Mouse (Mus musculus) lung, adult 10 weeks (tissue): ENCODE measurements around the gene Zkscan8. TPM values are rescaled to one million over a fixed set of nuclear protein-coding genes. Genes with fewer than 3 reads are reported as not detected.

Source experiments
- polyA plus RNA-seq: library from polyadenylated mRNA; stranded (reverse); fragments of 350-450 nt; fragmentation: Illumina TruSeq; extraction: RNeasy Lipid Tissue Mini Kit (QIAGEN cat#74804); gene quantifications from one replicate; pipeline ENCODE4 v1.2.3, GENCODE M21; 2014; ENCODE audit warnings: low read depth, low replicate concordance; ENCODE audit not compliant: insufficient read depth

Zkscan8 gene
- polyA plus RNA-seq: 1.7 TPM

DNA sequence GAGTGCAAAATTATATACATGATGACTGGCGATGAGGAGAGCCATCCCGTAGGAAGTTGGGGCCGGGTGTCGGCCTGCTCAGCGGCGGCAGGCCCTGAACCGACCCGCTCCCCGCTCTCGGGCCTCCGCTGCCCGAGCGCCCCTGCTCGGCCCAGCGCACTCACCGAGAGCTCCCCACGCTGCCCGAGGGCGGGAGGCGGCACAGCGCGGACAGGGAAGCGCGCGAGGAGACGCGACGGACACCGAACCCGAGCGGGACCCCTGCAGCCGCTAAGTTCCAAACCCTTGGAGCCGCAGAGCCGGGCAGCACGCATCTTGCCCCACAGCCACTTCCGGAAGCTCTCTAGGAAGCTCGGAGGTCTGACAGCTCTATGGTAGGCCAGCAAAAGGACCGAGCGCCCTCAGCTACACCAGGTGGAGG is at the start of gene Zkscan8:
Gene Zkscan8 (minus strand): TSS at position 340 of the 421 bp plus-strand sequence.

DNA sequence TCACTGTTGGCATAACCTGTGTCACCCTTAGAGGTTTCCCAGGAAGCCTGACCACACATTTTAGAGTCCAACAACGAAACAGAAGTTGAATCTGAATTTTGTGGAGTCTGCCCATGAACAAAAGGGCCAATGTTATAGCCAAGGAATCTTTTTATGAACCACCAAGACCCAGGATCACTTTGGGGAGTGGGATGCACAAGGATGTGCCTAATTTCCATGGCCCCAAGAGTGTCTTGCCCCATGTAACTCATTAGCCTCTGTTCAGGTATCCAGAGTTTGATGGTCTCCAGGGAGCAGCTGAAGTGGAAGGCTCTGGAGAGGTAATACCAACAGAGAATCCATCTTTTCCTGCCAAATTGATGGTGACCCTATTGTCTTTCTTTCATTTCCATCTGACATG is 28.9 kb upstream of the Zkscan8 start, which contains the start of gene Olfr1535:
Gene Olfr1535 (minus strand): TSS at position 101 of the 400 bp plus-strand sequence.

DNA sequence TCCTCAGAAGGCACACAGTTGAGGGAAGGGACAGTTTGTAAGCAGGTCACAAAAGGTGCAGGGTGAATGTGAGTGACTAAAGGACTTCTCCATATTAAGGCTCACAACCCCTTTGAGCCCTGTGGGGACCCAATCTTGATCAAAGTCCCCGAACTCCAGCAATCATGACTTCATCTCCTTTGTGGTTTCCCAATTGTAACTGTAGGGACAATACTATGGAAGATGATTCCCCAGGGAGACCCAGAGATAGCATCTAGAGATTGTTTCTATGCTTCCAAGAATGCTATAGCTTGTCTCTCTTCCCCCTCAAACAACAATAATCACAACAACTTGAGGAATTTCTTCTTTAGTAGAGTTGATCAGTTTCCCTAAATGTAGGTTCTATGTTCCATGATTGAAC is 11.8 kb upstream of the Zkscan8 start, which contains the start of gene Olfr1366:
Gene Olfr1366 (minus strand): TSS at position 101 of the 400 bp plus-strand sequence.

DNA sequence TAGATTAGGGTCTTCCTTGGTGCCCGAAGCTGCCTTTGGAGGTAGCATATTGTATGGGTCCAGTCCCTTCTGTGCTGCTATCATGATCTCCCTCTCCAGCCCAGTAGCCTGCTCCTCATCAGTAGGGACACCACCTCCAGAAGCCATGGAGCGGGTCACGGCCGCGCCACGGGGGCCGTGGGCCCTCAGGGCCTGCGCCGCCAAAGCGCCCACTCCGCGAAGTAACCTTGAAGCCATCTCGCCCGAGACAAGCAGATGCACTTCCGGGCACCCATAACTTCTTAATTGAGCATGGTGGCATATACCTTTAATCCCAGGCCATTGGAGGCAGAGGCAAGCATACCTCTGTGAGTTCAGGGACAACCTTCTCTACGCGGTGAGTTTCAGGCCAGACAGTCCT is 29.7 kb downstream of the Zkscan8 start, which contains the start of gene Gm11273:
Gene Gm11273 (minus strand): TSS at position 237 of the 400 bp plus-strand sequence.

DNA sequence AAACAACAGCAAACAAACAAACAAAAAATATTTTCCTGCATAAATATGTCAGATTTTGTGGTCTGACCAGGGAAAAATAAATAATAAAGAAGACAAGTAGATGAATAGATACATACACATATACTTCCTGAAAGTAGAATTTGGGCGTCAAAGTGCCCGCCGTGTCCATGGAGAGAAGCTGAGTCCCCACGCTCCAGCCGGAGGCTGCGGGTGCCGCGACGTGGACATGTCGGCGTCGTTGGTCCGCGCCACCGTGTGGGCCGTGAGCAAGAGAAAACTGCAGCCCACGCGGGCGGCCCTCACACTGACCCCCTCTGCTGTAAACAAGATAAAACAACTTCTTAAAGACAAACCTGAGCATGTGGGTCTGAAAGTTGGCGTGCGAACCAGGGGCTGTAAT is 35.8 kb downstream of the Zkscan8 start, which contains the start of gene AK157302:
Gene AK157302 (plus strand): TSS at position 144 of the 400 bp plus-strand sequence.

DNA sequence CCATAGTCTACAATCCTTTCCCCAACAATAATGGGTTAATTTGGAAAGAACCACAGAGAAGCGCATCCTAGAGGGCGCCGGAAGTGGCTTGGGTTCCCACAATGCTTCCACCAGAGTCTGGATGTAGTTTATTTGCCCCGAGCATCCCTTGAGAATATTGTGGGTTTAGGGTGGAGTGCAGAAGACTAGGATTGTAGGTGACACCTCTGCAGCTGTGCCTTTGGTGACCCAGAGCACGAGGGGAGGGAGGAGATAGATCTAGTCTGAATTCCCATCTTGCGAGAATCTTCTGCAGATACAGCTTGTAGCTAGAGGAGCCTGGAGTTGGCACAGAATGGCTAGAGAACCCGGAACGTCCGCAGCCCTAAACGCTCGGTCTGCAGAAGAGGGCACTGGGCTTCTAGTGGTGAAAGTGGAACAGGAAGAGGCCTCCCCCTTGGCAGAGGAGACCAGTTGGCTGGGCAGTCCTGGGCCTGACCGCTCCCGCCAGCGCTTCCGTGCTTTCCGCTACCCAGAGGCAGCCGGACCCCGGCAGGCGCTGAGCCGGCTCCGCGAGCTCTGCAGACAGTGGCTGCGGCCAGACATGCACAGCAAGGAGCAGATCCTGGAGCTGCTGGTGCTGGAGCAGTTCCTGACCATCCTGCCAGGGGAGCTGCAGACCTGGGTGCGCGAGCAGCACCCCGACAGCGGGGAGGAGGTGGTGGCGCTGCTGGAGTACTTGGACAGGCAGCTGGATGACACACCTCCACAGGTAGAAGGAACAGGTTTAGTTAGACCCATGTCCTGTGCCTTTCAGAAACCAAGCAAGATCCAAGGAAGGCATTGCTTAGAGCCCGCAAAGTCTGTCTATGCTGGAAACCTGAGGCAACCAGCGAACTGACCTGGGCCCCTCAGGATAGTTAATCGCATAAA is 51.9 kb downstream of the Zkscan8 start, which contains the start of the genes Zkscan4 and Gm10065:
Gene Zkscan4 (plus strand): TSS at position 149 of the 912 bp plus-strand sequence.
Gene Gm10065 (minus strand): TSS at position 683 of the 912 bp plus-strand sequence.

DNA sequence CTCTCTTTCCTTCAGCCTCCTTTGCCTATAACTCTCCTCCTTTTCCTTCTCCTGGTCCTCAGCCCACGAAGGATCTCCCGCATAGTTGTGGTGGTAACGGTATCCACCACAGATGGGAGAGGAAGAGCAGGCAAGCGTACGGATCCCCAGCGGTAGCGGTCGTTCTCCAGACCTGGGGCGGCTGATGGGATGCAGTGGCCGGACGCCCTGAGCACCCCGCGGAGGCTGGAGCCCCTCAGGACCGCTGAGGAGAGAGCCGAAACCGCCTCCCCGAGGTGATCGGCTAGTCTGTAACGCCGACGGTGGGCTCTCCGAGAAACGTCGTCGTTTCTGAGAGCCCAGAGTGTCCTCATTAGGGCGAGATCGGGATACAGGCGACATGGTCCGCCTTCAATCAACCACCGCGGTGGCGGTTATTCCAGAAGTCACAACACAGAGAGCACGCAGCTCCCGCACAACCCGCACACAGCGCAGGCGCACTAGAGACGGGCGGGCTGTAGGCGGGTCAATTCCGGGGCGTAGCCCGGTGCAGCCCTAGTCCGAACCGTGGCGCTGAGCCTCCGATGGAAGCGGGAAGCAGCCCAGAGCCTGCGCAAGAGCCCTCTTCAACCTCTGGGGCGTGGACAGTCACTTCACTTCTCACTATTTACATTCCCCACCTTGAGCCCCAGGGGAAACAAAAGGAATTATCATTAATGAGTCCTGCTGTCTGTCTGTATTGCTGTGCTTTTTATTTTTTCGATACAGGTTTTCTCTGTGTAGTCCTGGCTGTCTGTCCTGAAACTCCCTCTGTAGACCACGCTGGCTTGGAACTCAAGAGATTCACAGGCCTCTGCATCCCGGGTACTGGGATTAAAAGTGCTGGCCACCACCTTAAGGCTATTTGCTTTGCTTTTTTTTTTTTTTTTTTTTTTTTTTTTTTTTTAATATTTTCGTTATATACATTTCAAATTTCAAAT is 62.6 kb downstream of the Zkscan8 start, which contains the start of gene Nkapl:
Gene Nkapl (minus strand): TSS at position 449 of the 959 bp plus-strand sequence.

Other genes with a start within 250 kb of the Zkscan8 start
- gene Gpx5, start 238.4 kb downstream of the Zkscan8 start, polyA plus RNA-seq: not detected
- gene Gpx6, start 219.0 kb downstream of the Zkscan8 start, polyA plus RNA-seq: not detected
- gene Olfr1367, start 184.2 kb downstream of the Zkscan8 start, polyA plus RNA-seq: not detected
- gene Zscan12, start 168.3 kb downstream of the Zkscan8 start, polyA plus RNA-seq: 4.6 TPM
- 20.6 TPM for gene Zkscan3, start 128.4 kb downstream of the Zkscan8 start, polyA plus RNA-seq
- gene Pgbd1, start 90.1 kb downstream of the Zkscan8 start, polyA plus RNA-seq: 1.1 TPM
- gene Zscan26, start 77.4 kb downstream of the Zkscan8 start, polyA plus RNA-seq: 19.4 TPM
- gene Nkapl, start 62.6 kb downstream of the Zkscan8 start, polyA plus RNA-seq: 0.95 TPM
- gene Zkscan4, start 52.2 kb downstream of the Zkscan8 start, polyA plus RNA-seq: 2.1 TPM
- gene Gm10065, start 51.7 kb downstream of the Zkscan8 start, polyA plus RNA-seq: not detected
- 0.23 TPM for gene AK157302, start 35.9 kb downstream of the Zkscan8 start, polyA plus RNA-seq
- 1.6 TPM for gene Gm11273, start 29.7 kb downstream of the Zkscan8 start, polyA plus RNA-seq
- not detected for gene Olfr1366, start 11.7 kb upstream of the Zkscan8 start, polyA plus RNA-seq
- gene Olfr1535, start 28.8 kb upstream of the Zkscan8 start, polyA plus RNA-seq: not detected
- gene Olfr1364, start 50.6 kb upstream of the Zkscan8 start, polyA plus RNA-seq: not detected
- not detected for gene Olfr1362, start 82.9 kb upstream of the Zkscan8 start, polyA plus RNA-seq
- not detected for gene Olfr11, start 111.4 kb upstream of the Zkscan8 start, polyA plus RNA-seq
- not detected for gene Olfr1361, start 132.3 kb upstream of the Zkscan8 start, polyA plus RNA-seq
- gene Olfr1360, start 146.3 kb upstream of the Zkscan8 start, polyA plus RNA-seq: not detected
- not detected for gene Olfr1359, start 167.0 kb upstream of the Zkscan8 start, polyA plus RNA-seq
- not detected for gene Hist1h2bl, start 185.0 kb upstream of the Zkscan8 start, polyA plus RNA-seq
- gene Hist1h2ai, start 185.3 kb upstream of the Zkscan8 start, polyA plus RNA-seq: not detected
- not detected for gene Hist1h3h, start 186.5 kb upstream of the Zkscan8 start, polyA plus RNA-seq
- gene Hist1h2bm, start 190.9 kb upstream of the Zkscan8 start, polyA plus RNA-seq: not detected
- gene Hist1h4j, start 203.9 kb upstream of the Zkscan8 start, polyA plus RNA-seq: not detected
- gene Hist1h4k, start 219.4 kb upstream of the Zkscan8 start, polyA plus RNA-seq: not detected
- not detected for gene Hist1h2ak, start 222.7 kb upstream of the Zkscan8 start, polyA plus RNA-seq
- gene Hist1h2bn, start 223.0 kb upstream of the Zkscan8 start, polyA plus RNA-seq: not detected
- not detected for gene Hist1h1b, start 249.5 kb upstream of the Zkscan8 start, polyA plus RNA-seq